In the genomic region with DNA sequence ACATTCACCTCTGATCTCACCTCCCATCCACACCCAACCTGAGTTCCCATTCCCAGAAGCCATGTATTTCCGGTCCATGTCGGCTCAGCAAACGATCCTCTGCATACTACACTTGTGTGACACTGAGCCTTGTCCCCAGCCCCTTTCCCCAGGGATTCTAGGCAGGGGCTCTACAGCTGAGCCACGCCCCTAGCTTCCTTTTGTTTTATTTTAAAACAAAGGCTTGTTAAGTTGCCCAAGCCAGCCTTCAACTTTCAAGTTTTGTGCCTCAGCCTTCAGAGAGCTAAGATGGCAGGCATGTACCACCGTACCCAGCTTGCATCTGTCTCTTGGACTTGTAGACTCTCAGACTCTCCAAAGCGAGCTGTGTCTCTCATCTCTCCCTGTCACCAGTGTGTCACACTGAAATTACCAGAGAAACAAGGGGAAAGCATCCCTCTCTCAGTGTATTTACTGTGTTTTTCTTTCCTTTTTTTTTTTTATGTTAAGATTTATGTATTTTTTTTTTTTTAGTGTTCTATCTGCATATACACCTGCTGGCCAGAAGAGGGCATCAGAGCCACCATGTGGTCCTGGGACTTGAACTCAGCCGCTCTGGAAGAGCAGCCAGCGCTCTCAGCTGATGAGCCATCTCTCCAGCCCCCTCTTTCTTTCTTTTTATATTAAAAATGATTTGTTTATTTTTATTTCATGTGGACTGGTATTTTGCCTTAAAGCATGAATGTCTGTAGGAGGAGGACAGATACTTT, we compare ENCODE assay signal across 8 mouse cellular contexts. TPM values are rescaled to one million over a fixed set of nuclear protein-coding genes. Genes with fewer than 3 reads are reported as not detected.
A peak's percentile ranks its signal among the peaks of the same experiment; 100 is the strongest.
DNase-seq lines count a peak whose midpoint lies in the region; ATAC-seq and TF ChIP-seq lines count a peak whose summit lies in the region.
"Had no signal": no experiment of that assay in that cellular context is flagged by ENCODE, and none has a peak within 500 bp of the region (broad histone marks: within the 10 kb centered on the region; RNA-seq: fewer than 3 reads in every experiment).

No protein-coding gene starts in this region.

- H3K27ac ChIP-seq in left cerebral cortex, adult 2 months = no peak overlapping the region
- H3K27ac ChIP-seq in CH12.LX (ENCODE audit: insufficient read depth, low read depth) = no peak overlapping the region
- H3K27ac ChIP-seq in forebrain, embryonic 14.5 days (ENCODE audit: low read depth, low read length) = no peak overlapping the region

- 50% methylated on average over 8 of the region's 8 CpGs for whole genome bisulfite sequencing in forebrain, embryonic 14.5 days

- H3K79me2 ChIP-seq in CH12.LX (replicated peaks; ENCODE audit: control insufficient read depth, extremely low read depth, insufficient read depth, poor library complexity, severe bottlenecking) = no peaks in the 10 kb centered on the region

- no peak overlapping the region for H3K4me2 ChIP-seq in CH12.LX (ENCODE audit: insufficient read depth, low read depth, poor library complexity, severe bottlenecking)
- H3K4me2 ChIP-seq in forebrain, embryonic 14.5 days (ENCODE audit: low read length) = no peak overlapping the region

- TF ChIP-seq EP300 in CH12.LX (IDR thresholded peaks at IDR 0.05; ENCODE audit: low read length) = no peak

- DNase-seq in left cerebral cortex, adult 2 months (ENCODE audit: extremely low spot score in 1 of 2, low spot score in 2 of 2) = no peak
- no peak for DNase-seq in left cerebral cortex, postnatal 14 days (ENCODE audit: low spot score in 2 of 2)
- DNase-seq in CH12.LX (ENCODE audit: extremely low read depth) = peak; percentile 54
- no peak for DNase-seq in G1E (ENCODE audit: low spot score)
- peak; percentile 77 for DNase-seq in induced T-regulatory cell, adult 2 months (ENCODE audit: low read depth)
- DNase-seq in left cerebral cortex, postnatal 36 days (ENCODE audit: low spot score in 2 of 2) = no peak
- no peak for DNase-seq in forebrain, embryonic 14.5 days (ENCODE audit: low spot score)

- peaks cover 54% of the 10 kb centered on the region for H3K27me3 ChIP-seq in CH12.LX (replicated peaks)
- peaks cover 6% of the 10 kb centered on the region for H3K27me3 ChIP-seq in G1E (ENCODE audit: insufficient read depth, low read length)
- no peaks in the 10 kb centered on the region for H3K27me3 ChIP-seq in forebrain, embryonic 14.5 days (replicated peaks; ENCODE audit: control insufficient read depth, insufficient read depth, low read length)

- H3K4me1 ChIP-seq in CH12.LX (ENCODE audit: control insufficient read depth in 1 of 2, insufficient read depth in 2 of 2) = peaks cover 2 to 18% of the 10 kb centered on the region in 2 experiments; a peak in 3 of 4 replicates
- peaks cover 5% of the 10 kb centered on the region for H3K4me1 ChIP-seq in G1E (ENCODE audit: insufficient read depth, low read depth, low read length)
- no peaks in the 10 kb centered on the region for H3K4me1 ChIP-seq in forebrain, embryonic 14.5 days (ENCODE audit: control insufficient read depth, insufficient read depth, low read length)

- H3K36me3 ChIP-seq in CH12.LX (replicated peaks in 1 of 2; ENCODE audit: control insufficient read depth in 1 of 2, insufficient read depth in 1 of 2, low read length in 1 of 2) (no peaks in the 10 kb centered on the region), G1E (replicated peaks) (no peaks in the 10 kb centered on the region)
- no peaks in the 10 kb centered on the region for H3K36me3 ChIP-seq in forebrain, embryonic 14.5 days (ENCODE audit: control insufficient read depth, insufficient read depth, low read length)

- in situ Hi-C loops in CH12.LX (cut with MboI; ENCODE audit: low pct_ligation_motif_present, low pct_unique_long_range_greater_than_20kb, low sequenced_read_pairs) = no loop called here

- dilution Hi-C loops in CH12.LX (cut with MboI; ENCODE audit: extremely low pct_ligation_motif_present, extremely low pct_unique_long_range_greater_than_20kb, low sequenced_read_pairs) = no loop called here

- no peak for ATAC-seq in G1E (ENCODE audit: extremely low read depth, insufficient number of reproducible peaks, low FRiP score, poor library complexity, severe bottlenecking)
- ATAC-seq in forebrain, embryonic 14.5 days = no peak

- intact Hi-C loops in left cerebral cortex, adult 2 months (cut with DNase I) = no loop called here
- intact Hi-C loops in left cerebral cortex, postnatal 14 days (cut with DNase I) = loop anchor here (5.0 kb wide), 1 partner anchor 271 kb away; no protein-coding TSS in a partner anchor
- intact Hi-C loops in left cerebral cortex, postnatal 36 days (cut with DNase I) = no loop called here

- TF ChIP-seq POLR2A in CH12.LX (IDR thresholded peaks at IDR 0.05; ENCODE audit: low read depth, low read length) = no peak

- no peak overlapping the region for H3K9ac ChIP-seq in CH12.LX (ENCODE audit: insufficient read depth, low read depth)
- H3K9ac ChIP-seq in forebrain, embryonic 14.5 days (ENCODE audit: low read length) = no peak overlapping the region

- peak; percentile 67 for TF ChIP-seq CTCF in left cerebral cortex, adult 2 months (IDR thresholded peaks at IDR 0.05)
- TF ChIP-seq CTCF in CH12.LX (conservative IDR thresholded peaks at IDR 0.05 in 1 of 2, IDR thresholded peaks at IDR 0.05 in 1 of 2; ENCODE audit: low read depth in 2 of 2, low read length in 2 of 2) (peak; percentile 32 to 64), G1E (IDR thresholded peaks at IDR 0.05; ENCODE audit: low read depth, low read length) (0 out of 2 replicates have a peak, but pooled peaks have one; percentile 4)

- H3K9me3 ChIP-seq in CH12.LX (replicated peaks; ENCODE audit: low read length) (peaks cover 3% of the 10 kb centered on the region), G1E (replicated peaks) (no peaks in the 10 kb centered on the region)
- H3K9me3 ChIP-seq in forebrain, embryonic 14.5 days (replicated peaks; ENCODE audit: control insufficient read depth, low read length) = no peaks in the 10 kb centered on the region

- peak; percentile 20 for TF ChIP-seq RAD21 in CH12.LX (IDR thresholded peaks at IDR 0.05; ENCODE audit: low read depth, low read length)

- H3K4me3 ChIP-seq in left cerebral cortex, adult 2 months = no peak overlapping the region
- H3K4me3 ChIP-seq in CH12.LX (replicated peaks in 1 of 3; ENCODE audit: low read depth in 2 of 3, low read length in 2 of 3, poor library complexity in 1 of 3) (no peak overlapping the region), G1E (ENCODE audit: low read depth, low read length) (no peak overlapping the region)
- no peak overlapping the region for H3K4me3 ChIP-seq in forebrain, embryonic 14.5 days (ENCODE audit: low read depth, low read length)
- H3K4me3 ChIP-seq: myocyte had no signal

TF ChIP-seq in CH12.LX, 34 proteins besides CTCF, POLR2A, EP300 and RAD21:
- TF ChIP-seq SMC3 (IDR thresholded peaks at IDR 0.05; ENCODE audit: low read depth, low read length) (peak; percentile 50), MXI1 (IDR thresholded peaks at IDR 0.05; ENCODE audit: low read depth, low read length) (no peak), CHD1 (IDR thresholded peaks at IDR 0.05; ENCODE audit: low read depth, low read length) (no peak), ZNF384 (IDR thresholded peaks at IDR 0.05; ENCODE audit: low read depth, low read length) (peak; percentile 95), ZMIZ1 (IDR thresholded peaks at IDR 0.05; ENCODE audit: low read depth, low read length) (no peak), MAX (IDR thresholded peaks at IDR 0.05; ENCODE audit: low read length) (no peak), MYC (IDR thresholded peaks at IDR 0.05; ENCODE audit: low read depth, low read length) (peak; percentile 87), MEF2A (IDR thresholded peaks at IDR 0.05; ENCODE audit: borderline replicate concordance, low read depth, low read length) (no peak), NRF1 (IDR thresholded peaks at IDR 0.05; ENCODE audit: low read depth, low read length) (no peak)

RNA-seq across cellular contexts. Expression of gene Olfm2, which starts 7.7 kb away (rescaled TPM):
- 100 to 1,000 TPM; 152 TPM for total RNA-seq in left cerebral cortex, adult 2 months (2021)
- total RNA-seq in left cerebral cortex, postnatal 14 days (2021) = 100 to 1,000 TPM; 205 to 210 TPM
- total RNA-seq in CH12.LX (2012; rRNA removed) = 0.08 TPM in 1 of 2 replicates, not detected in the other
- not detected in 2 replicates for total RNA-seq in CH12.LX (2014; rRNA removed)
- 0.14 and 0.47 TPM in 2 replicates for polyA plus RNA-seq in CH12.LX (2012; ENCODE audit: insufficient read length, low read depth)
- total RNA-seq in G1E (2014; fragmentation: Nextera tagmentation) = not detected in 2 replicates
- 0.06 TPM in 1 of 2 replicates, not detected in the other for total RNA-seq in G1E (2017)
- not detected in 2 replicates for polyA plus RNA-seq in G1E (2012)
- total RNA-seq in left cerebral cortex, postnatal 36 days (2021) = 100 to 1,000 TPM; 160 to 193 TPM
- 88.7 and 113 TPM in 2 replicates for polyA plus RNA-seq in forebrain, embryonic 14.5 days (2014; fragmentation: Nextera tagmentation; extraction: Ambion mirVana)

Comparison
In these comparisons a context has a peak if more than half of its experiments do, and no peak if none do; other contexts are left out.
1. DNase-seq: peak in CH12.LX (single experiment) and induced T-regulatory cell, adult 2 months (single experiment); none in left cerebral cortex, adult 2 months (0 of 2), left cerebral cortex, postnatal 14 days (0 of 2), G1E (single experiment), left cerebral cortex, postnatal 36 days (0 of 2) and forebrain, embryonic 14.5 days (single experiment).
2. CTCF ChIP-seq: peak in every context shown above with its lines; median percentile 67 in left cerebral cortex, adult 2 months; 48 in CH12.LX; 4 in G1E.
3. RNA of gene Olfm2, which starts 7.7 kb away (total RNA-seq): 205 to 210 TPM in left cerebral cortex, postnatal 14 days, 160 to 193 TPM in left cerebral cortex, postnatal 36 days and 152 TPM in left cerebral cortex, adult 2 months; 0.08 TPM in CH12.LX and 0.06 TPM in G1E; every median in the first group is over 100 times any median in the second.